Mouse (Mus musculus): ENCODE results near the gene Atxn7l3.

Atxn7l3 gene

DNA sequence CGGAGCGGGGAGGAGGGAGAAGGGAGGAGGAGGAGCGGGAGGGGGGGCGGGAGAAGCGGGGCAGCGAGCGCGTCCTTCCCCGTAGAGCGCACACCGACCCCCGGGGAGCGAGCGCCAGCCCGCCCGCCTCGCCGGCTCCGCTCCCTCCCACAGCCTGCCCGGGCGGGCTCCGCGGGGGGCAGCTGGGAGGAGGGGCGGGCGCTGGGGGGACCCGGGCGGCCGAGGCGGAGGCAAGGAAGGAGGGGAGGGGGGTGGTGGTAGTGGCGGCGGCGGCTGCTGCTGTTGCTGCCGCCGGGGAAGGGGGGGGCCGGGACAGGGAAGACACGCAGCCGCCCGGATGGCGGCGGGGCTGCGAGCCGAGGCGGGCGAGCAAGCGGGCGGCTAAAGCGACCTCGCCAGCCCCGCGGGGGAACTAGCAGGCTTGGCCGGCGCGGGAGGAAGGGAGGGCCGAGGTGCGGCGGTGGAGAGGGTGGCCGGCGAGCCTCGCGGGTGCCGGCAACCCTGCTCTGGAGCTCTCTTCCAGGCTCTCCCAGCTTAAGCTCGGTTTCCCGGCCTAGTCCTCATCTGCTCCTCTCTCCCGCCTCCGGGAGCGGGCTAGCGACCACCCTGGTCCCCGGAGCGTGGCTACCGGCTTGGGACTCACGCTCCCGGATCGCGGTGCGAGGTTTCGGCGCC, 21.6 kb upstream of the Atxn7l3 start:
- DNase-seq, result peak; percentile 78

DNA sequence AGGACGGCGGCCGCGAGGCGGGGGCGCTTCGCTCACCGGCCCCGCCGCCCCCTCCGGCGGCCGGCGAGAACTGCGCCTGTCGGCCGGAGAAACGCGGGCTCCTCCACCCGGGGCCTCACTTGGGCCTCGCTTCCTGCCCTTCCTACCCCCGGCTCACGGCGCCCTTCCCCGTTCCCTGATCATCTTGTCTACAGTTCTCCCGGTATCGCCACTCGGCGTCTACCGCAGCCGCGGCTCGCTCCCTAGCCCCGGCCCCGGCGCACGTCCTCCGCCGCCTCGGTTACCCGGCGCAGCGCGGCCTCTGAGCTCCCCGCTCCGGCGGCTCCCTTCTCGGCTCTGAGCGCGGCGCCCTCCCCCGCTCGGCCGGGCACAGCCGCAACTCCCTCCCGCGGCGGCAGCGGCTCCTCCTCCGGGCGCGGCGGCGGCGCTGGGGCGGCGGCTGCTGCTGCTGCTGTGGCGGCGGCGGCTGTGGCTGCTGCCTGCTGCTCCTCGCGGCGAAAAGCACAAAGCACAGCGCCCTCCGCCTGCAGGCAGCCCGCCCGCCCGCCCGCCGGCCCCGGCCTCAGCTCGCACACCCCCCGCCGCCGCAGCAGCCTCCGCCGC, 21.0 kb upstream of the Atxn7l3 start:
- DNase-seq, result peak; percentile 53

DNA sequence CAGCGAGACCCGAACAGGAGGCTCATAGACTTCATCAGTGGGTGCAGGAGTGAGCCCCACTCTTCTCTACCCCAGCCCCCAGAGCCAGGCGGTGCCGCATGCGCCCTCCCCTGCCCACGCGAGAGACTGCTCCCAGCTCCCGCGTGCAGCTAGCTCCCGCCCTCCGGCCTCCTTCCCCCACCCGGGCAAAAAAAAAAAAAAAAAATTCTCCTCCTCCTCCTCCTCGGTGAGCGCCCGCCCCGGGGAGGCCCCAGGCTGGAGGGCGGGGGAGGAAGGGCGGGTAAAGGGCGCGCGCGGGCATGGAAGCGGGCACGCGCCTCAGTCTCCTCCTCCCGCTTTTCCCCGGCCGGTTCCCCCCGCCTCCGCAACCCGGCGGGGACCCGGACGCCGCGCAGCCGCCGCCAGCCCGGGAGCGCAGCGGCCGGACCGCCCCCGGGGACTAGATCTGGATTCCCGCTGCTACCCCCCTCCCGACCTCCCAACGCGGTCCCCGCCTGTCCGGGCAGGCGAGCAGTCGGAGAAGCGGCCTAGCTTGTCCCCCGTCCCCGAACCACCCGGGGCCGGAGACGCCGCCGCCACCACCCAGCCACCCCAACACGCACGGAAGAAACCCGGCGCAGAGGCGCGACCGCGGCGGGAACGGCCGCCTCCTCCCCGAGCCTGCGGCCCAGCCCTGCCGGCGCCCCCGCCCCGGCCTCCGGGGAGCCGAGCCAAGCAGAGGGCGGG, 20.3 kb upstream of the Atxn7l3 start:
- DNase-seq, result peak; percentile 92

DNA sequence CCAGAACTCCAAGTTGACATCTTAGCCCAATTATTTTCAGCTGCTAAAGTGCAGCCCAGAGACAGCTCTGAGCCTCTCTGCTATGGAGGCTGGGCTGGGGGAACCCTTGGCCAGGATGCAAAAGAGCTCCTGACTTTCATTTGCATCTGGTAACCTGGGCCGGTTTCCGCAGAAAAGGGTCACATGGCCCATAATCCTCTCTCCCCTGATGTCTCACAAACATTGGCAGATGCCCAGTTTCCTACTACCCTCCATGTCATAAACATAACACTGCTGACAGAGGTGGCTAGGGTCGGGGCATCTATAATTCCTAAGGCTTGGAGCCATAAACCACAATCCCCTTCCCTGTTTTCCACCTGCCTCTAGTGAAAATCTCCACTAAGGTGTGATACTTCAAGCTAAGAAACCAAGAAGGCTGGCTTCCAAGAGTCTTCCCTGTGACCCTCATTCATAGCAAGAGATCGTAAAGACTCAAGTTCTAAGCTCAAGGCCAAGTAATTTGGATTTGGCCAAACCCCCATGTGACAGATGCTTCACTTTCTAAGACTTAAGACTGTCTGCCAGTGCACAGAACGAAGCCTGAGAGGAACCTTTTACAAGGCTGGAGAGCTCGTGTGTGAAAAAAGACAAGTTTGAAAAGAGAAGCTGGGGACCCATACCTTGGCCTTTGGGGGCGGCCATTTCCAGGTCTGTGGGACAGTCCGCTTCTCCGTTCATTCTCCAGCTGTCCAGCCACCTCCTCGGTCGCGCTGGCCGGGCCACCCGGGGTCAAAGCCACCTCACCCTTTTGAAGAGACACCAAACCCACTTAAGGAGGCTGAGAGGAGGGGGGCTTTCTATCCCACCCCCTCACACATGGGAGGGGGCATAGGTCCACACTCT, 19.5 kb upstream of the Atxn7l3 start:
- DNase-seq, result no peak

DNA sequence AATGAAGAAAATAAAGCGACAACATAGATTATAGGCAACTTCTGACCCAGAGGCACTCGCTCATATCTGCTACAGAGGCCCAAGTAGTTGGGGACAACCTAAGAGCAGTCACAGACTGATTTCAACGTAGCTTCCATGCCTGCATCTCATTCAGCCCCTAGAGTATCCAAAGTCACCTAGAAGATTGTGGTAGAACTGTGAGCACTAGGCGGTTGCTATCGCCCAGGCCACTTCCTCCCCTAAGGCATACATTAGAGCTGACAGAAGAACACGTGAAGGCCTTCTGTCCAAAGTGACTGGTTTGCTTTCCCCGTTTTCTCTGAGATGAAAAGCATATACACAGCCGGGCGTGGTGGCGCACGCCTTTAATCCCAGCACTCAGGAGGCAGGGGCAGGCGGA, 17.9 kb upstream of the Atxn7l3 start:
- DNase-seq, result no peak

DNA sequence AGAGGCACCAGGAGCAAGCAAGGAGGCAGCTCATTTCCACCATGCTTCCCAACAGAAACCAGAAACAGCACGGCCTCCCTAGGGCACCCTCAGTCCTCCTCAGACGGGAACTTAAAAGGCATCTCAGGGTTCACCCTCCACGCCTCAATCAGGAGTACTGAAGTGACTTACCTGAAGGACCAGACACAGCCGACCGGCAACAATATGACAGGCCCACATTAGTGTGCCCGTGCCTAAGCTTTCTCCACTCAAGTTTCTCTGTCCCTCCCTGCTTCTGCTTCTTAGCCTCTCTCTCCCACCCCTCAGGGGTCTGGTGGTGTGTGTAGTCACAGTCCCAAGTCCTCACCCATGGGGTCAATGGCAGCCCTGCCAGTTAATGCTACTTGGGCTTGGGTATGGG, 16.2 kb upstream of the Atxn7l3 start:
- DNase-seq, result no peak

DNA sequence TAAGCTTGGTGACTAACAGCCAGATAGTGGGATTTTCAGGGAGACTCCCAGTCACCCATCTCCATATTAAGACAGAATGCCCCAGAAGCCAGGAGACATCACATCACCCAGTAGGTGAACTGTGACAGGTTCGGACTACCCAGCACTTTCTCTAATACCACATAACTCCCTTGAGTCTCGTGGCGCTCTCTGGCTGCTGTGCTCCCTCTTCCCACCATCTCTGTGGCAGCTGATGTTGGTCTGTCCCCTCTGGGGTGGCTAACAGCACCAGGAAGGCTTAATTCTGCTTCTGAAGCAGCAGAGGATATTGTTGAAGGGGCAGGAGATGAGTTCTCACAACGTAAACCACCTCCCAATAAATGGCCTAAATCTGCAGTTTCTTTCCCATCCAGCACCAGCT, 15.5 kb upstream of the Atxn7l3 start:
- DNase-seq, result no peak

DNA sequence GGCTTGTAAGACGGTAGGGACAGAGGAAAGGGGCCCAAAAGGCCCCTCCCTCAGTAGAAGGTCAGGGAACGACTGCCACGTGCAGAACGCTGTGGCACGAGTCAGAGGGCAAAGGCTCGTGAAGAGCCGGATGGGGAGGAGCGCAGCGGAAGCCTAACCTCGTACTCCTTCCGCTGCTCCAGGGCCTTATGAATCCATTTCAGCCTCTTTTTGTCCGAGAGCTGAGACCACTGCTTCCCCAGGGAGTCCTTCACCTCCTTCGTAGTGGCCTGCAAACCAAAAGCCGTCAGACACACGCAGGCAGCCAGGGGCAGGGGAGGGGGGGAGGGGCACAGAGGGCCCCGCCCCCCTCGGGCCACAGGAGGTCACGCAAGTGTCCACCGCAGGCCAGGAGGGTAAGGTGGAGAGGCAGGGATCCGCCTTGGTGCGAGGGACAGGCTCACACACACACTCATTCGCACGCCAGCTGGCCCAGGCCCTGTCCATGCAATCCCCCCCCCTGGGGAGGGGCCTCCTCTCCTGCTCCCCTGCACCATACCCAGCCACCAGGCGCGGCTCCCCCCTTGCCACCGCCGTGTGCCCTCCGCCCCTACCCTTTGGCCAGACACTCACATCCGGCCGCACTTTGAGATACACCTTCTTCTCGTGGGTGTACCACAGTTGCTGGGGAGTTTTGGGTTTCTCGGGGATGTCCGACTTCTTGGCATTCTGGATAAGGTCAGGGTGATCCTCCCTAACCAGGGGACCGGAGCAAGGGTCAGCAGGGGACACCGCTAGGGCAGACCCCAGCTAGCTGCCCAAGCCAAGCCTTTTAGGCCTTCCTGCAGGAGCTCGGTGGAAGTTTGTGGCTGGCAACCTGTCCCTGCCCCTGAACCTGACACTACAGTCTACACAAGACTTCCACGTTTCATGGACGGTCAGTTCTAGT, 14.6 kb upstream of the Atxn7l3 start:
- no peak for DNase-seq

DNA sequence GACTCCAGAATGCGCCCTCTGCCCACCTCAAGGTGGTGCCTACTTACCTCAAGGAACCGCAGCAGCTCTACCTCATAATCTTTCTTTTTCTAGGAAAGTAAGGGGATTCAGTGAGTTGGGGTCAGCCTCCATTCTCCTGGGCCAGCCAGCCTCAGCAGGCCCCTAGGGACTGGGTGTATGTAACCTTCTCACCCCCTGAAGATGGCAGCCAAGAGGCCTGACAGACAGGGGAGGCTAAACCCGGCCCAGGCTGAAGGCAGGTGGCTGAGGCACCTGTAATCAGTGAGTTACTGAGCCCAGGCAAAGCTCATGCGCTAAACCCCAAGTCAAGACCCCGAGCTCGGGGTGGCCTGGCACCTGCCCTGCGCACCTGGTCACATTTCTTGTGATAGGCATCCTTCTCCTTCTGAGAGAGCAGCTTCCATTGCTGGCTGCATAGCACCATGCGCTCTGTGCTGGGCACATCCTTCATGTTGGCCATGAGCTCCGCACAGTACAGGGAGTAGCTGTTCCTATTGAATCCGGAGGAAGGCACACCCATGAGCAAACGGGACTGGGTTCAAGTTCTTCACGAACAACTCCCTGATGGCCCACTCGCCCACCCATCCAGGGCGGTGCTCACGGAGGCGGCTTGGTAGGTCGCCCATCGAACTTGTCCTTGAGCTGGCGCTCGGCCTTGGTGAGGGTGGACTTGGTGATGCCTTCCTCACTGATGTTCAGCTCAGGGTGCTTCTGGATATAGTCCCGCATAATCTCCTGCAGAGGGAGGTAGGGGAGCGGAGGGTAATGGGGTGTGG, 13.6 kb upstream of the Atxn7l3 start:
- no peak for DNase-seq

DNA sequence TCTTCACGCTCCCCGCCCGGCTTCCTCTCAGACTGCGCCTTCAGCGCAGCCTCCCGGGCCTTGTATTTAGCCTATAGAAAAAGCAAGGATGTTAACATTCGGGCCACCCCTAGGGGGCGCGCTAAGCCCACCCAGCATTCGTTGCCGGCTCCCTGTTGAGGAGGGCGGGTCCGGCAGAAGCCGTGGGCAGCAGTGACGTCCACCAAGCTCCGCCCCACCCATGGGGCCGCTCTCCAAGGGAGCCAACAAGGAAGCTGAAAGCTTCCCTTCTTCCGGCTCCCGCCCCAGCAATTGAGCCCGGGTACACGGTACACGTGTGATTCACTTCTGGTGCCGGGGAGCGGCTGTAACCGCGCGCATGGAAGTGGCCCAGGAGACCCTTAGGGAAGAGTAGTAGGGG, 12.5 kb upstream of the Atxn7l3 start:
- DNase-seq, result peak; percentile 99

DNA sequence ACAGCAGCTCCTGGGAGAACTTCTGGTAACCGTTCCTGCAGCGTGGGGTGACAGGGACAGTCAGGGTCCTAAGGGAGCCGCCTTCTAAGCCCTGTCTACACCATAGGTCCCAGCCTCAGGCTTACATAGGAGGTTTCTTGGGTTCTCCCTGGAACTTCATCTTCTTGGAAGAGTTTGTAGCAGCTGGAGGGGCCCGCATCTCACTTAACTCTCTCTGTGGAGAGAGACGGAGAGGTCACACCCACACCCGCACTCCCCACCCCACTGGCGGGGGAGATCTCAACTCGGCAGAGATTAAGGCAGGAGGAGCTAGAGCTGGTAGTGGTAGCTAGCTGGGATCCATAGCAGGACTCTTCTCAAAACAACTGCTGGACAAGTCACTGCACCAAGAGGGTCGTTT, 11.7 kb upstream of the Atxn7l3 start:
- no peak for DNase-seq

DNA sequence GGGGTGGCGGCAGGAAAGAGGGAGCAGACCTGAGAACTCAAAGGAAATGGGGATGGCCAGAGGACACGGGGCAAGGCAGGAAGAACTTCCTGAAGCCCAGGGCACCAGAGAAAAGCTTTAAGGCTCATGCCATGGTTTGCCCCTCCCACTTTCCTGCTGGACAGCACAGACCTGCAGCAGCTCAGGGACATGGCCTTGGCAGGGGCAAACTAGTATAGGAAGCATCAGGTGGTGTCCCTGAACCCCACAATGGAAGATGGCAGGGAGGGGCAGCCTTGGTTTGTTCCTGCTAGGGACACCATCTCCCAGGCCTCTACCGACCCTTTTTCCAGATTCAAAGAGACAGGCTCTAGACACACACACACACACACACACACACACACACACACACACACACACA, 8.9 kb upstream of the Atxn7l3 start:
- DNase-seq, result no peak

DNA sequence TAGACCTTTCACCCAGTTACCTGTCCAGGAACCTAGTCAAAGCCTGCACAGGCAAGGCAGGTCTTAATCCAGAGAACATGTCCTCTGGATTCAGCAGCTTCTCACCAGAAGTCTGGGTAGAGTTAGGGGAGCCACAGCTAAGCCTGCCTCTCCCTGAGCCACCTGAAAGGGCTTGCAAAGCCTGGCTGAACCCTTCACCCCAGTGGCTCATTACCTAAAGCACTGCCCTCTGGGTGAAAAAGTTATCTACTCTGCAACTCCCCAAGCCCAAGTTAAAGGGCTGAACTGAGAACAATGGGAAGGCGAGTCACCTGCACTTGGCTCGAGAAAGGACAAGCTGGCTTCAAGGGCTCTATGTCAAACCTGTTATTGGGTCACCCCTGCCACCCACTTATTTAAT, 7.7 kb upstream of the Atxn7l3 start:
- DNase-seq, result no peak

DNA sequence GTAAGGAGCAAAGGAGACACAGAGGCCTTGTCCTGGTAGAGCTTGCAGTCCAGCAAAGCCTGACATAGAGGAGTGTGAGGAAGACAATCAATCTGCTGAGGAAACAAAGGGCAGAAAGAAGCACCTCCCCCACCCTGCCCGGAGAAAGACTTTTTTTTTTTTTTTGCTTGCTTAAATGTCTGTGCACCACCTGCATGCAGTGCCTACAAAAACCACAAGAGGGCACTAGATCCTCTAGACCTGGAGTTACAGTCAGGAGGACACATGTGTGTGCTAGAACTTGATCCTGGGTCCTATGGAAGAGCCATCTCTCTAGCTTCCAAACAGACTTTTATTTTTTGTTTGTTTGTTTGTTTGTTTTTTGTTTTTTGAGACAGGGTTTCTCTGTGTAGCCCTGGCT, 3.4 kb upstream of the Atxn7l3 start:
- peak; percentile 85 for DNase-seq

DNA sequence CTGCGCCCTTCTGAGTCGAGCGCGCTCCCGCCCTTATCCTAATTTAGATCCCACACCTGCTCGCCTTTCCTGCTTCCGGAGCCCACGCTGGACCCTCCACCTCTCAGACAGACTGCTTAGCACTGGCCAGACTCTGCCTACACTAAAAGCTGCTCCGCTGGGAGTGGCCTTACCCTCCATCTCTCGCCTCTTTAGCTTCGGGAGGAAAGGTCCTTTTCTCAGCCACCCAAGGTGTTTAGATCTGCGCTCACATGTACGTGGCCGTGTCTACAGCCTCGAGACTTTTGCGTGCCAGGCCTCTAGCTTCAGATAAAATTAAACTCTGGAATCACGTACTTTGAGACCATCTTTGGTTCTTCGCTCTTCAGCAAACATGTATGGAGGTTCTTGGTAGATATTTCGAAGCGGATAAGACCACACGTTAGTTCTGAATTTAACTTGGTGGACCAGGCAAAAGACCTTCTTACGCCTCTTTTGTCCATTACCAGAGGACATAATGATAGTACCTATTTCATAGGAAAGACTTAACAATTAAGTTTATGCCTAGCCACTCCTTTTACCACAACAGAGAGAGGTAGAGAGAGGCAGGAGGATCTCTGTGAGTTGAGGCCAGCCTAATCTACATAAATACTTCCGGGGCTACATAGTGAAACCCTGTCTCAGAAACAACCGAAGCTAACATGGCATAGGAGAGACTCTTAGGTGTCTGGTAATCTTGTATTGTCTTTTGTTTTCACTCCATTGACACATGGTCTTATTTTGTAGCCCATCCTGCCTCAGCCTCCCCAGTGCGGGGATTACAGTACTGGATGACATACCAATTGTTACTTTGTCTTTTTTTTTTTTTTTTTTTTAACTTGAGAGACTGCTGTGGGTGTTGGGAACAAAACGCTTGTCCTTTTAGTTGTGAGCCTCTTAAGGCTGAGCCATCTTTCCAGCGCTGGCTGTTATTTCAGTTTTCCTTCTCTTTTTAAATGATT, 1.4 kb upstream of the Atxn7l3 start:
- DNase-seq, result peak; percentile 20

DNA sequence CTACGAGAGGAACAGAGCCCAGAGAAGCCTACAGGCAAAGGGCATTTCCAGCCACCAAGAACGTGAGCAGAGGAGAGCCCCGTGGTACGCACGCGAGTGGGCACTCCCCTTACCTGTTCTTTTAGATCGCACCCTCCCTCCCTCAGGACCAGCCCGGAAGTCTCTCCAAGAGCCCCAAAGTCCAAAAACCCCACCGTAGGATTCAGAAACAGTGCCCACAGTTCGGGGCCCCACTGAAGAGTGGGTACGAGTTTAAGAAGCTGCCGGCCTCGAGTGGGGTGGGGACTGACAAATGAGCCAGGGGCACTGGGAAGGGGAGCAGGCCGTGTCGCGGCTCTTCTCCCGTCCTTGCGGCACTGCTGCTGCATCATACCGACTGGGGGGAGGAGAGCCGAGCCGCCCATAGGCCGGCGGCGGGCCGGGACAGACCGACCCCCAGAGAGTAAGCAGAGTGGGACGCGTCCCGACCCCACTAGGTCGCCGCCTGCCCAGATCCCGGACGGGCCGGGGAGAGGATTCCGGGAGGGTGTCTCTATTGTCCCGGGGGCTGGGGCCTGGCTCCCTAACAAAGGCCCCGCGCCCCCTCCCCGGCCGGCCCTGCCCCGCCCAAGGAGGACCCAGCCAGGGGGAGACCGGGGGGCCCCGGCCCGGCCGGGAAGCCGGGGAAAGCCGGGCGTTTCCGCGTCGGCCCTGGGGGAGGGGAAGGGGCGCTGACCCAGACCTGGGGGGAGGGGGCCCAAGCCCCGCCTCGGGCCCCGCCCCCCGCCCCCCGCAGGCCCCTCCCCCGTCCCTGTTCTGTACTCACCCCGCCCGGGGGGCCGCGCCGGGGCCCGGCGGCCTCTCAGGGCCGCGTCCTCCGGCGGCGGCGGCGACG, 596 bp downstream of the Atxn7l3 start:
- DNase-seq, result peak; percentile 34

DNA sequence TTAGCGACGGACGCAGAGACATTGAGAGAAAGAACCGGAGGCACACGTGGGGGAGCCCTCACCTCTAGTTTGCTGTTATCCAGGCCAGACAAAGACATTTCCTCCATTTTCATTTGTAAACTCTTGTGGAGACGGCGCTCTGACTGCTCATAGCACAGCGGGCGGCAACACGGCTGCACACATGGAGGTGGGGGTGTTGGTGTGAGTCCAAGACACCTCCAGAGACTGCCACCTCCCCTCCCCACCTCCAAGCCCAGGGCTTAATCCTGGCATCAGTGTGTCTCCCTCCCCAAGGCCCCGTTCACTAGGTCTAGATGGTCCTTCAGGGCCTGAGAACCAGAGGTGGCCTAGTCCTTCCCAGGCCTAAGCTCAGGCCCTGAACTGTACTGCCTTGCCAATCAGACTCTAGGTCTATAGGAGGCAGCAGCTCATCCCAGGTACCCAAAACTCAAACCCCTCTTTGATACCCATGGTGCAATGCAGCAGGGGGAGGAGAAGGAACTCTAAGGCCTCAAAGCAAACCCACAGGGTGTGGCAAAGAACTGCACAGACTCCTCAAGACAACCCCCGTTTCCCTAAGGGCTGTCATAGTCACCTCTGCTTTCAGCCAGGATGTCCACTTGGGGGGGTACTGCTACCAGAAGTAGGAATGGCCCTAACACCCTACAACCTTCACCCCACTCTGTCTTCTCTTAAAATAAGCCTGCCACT, 1.4 kb downstream of the Atxn7l3 start:
- peak; percentile 63 for DNase-seq

DNA sequence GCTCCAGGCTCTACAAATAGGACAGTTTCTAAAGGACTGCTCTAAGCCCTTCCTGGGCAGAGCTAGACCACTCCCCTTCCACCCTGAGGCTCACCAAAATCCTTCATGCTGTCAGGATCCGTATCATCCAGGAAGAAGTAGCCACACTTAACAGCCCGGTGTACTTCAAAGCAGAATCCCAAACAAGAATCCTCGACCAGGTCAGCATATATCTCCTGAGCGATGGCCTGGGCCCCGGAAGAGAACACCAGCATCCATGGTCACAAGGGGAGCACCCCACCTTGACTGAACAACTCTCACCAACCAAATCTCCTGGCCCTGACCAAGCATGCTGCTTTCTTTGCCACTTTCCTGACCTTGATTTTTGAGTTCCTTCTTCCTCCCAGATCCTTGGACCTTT, 2.0 kb downstream of the Atxn7l3 start:
- no peak for DNase-seq

All from lung, postnatal 36 days (tissue).